Mouse (Mus musculus): Measurements from ENCODE around the gene Ptms. TPM values are rescaled to one million over a fixed set of nuclear protein-coding genes. Genes with fewer than 3 reads are reported as not detected.

The Ptms gene
- polyA plus RNA-seq, 1 experiment, result 958 TPM

DNA sequence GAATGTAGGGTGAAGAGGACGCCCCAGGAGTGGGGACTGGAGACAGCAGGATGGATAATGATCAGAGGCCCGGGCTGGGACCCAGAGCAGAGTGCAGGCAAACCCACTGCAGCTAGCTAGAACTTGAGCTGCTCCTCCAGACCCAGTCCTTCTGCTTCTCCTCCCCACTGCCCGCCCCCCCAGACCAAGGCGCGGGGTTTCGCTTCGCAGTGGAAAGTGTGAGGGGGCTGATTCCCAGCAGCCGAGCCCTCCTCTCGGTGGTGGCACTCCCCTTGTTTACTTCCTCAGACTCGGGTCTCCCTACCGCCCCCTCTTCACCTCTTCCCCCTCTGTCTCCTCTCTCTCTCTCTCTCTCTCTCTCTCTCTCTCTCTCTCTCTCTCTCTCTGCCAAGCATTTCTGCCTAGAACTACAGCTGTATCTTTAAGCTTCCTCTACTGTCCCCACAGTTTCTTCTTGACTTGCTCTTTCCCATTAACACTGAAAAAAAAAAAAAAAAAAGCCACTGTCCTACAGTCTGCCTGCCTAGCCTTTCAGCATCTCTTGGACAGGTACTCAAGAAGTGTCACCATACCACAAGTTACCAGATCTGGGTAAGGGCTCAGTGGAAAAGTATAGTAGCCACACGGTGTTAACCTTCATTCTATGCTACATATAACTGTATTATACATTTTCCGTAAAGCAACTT, 8.2 kb downstream of the Ptms start, which contains the start of gene Lag3:
TSS of gene Lag3 (minus strand) at position 173 of the 686 bp plus-strand sequence.
- Histone ChIP-seq H3K27me3 (ENCODE audit: control insufficient read depth, insufficient read depth, low read length) (no peaks in the 10 kb centered on the region), H3K4me3 (replicated peaks; ENCODE audit: insufficient read depth, low read depth, low read length) (no peak within 1 kb of the TSS), H3K27ac (ENCODE audit: insufficient read depth, low read length) (no peak within 1 kb of the TSS), H3K4me1 (ENCODE audit: control insufficient read depth, insufficient read depth, low read length) (peaks cover 11% of the 10 kb centered on the region)
- 50% methylated on average over 12 of the region's 13 CpGs for WGBS
- no peak for DNase-seq
- TF ChIP-seq POLR2A (IDR thresholded peaks at IDR 0.05; ENCODE audit: borderline replicate concordance, insufficient read depth, low read length) (no peak), CTCF (IDR thresholded peaks at IDR 0.05; ENCODE audit: borderline replicate concordance, insufficient read depth, low read depth, low read length) (no peak)

GRCm38 (mm10) chr6:124910032-124910431, 9.9 kb downstream of the Ptms start:
- TF ChIP-seq CTCF (IDR thresholded peaks at IDR 0.05; ENCODE audit: borderline replicate concordance, insufficient read depth, low read depth, low read length), result no peak
- no peak for TF ChIP-seq POLR2A (IDR thresholded peaks at IDR 0.05; ENCODE audit: borderline replicate concordance, insufficient read depth, low read length)
- Histone ChIP-seq H3K4me1 (ENCODE audit: control insufficient read depth, insufficient read depth, low read length) (peaks cover 18% of the 10 kb centered on the region), H3K27me3 (ENCODE audit: control insufficient read depth, insufficient read depth, low read length) (no peaks in the 10 kb centered on the region), H3K27ac (ENCODE audit: insufficient read depth, low read length) (no peak overlapping the region), H3K4me3 (replicated peaks; ENCODE audit: insufficient read depth, low read depth, low read length) (no peak overlapping the region)
- DNase-seq, result peak in 1 of 2 experiments; percentile 22
- 25% methylated on average over 32 of the region's 32 CpGs for WGBS

- DNase-seq, result no peak
- no peak overlapping the region for H3K27ac ChIP-seq (ENCODE audit: insufficient read depth, low read length)
- H3K4me3 ChIP-seq (replicated peaks; ENCODE audit: insufficient read depth, low read depth, low read length), result no peak overlapping the region
- peaks cover 12% of the 10 kb centered on the region for H3K4me1 ChIP-seq (ENCODE audit: control insufficient read depth, insufficient read depth, low read length)
- no peak for TF ChIP-seq POLR2A (IDR thresholded peaks at IDR 0.05; ENCODE audit: borderline replicate concordance, insufficient read depth, low read length)
- 91% methylated on average over 1 of the region's 1 CpGs for WGBS
- no peaks in the 10 kb centered on the region for H3K27me3 ChIP-seq (ENCODE audit: control insufficient read depth, insufficient read depth, low read length)
These were observed 12.1 kb downstream of the Ptms start for GRCm38 (mm10) chr6:124907767-124908166.

DNA sequence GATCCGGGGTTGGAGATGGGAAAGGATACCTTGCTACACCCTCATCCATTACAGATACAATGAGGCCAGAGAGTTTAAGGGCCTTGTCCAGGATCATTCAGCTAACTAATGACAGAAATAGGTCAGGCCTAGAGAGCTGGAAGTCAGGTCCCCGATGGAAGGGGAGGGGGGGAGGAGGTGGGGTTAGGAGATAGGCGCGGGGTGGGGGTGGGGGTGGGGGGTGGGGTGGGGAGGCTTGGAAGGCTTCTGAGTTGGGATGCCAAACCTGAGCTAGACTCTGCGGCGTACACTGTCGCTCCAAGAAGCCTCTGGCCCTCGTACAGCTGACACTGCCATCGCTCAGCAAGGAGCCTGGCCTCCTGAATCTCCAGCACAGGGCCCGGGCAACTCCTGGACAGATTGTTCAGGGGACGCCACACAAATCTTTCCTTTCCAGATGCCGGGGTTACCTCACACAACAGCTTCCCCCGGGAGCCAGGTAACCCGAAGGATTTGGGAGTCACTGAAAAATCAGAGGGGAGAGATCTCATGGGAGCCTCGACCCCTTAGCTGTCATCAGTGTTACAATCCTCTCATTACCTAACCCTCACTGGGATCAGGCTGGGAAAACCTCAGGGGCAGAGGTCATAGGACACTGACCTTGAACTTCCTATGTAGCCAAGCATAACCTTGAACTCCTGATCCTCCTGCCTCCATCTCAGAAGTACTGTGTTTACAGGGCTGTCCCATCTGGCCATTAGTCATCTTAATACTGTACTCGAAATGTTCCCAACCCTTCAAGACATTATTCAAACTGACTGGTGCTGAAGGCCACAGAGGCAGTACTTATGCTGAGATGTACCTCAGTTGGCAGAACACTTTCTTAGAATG, 14.7 kb downstream of the Ptms start:
- H3K4me3 ChIP-seq (replicated peaks; ENCODE audit: insufficient read depth, low read depth, low read length), result peak overlapping the region; percentile 50
- peak overlapping the region; percentile 97 for H3K27ac ChIP-seq (ENCODE audit: insufficient read depth, low read length)
- 14% methylated on average over 16 of the region's 16 CpGs for WGBS
- peaks cover 15% of the 10 kb centered on the region for H3K4me1 ChIP-seq (ENCODE audit: control insufficient read depth, insufficient read depth, low read length)
- no peaks in the 10 kb centered on the region for H3K27me3 ChIP-seq (ENCODE audit: control insufficient read depth, insufficient read depth, low read length)
- TF ChIP-seq CTCF (IDR thresholded peaks at IDR 0.05; ENCODE audit: borderline replicate concordance, insufficient read depth, low read depth, low read length) (no peak), POLR2A (IDR thresholded peaks at IDR 0.05; ENCODE audit: borderline replicate concordance, insufficient read depth, low read length) (no peak)
- DNase-seq, result peak; percentile 46 to 49

GRCm38 (mm10) chr6:124904161-124904981, 15.5 kb downstream of the Ptms start:
- peak overlapping the region; percentile 99 for H3K27ac ChIP-seq (ENCODE audit: insufficient read depth, low read length)
- TF ChIP-seq POLR2A (IDR thresholded peaks at IDR 0.05; ENCODE audit: borderline replicate concordance, insufficient read depth, low read length) (no peak), CTCF (IDR thresholded peaks at IDR 0.05; ENCODE audit: borderline replicate concordance, insufficient read depth, low read depth, low read length) (peak; percentile 73)
- peak overlapping the region; percentile 71 for H3K4me3 ChIP-seq (replicated peaks; ENCODE audit: insufficient read depth, low read depth, low read length)
- DNase-seq, result peak; percentile 82 to 90
- H3K4me1 ChIP-seq (ENCODE audit: control insufficient read depth, insufficient read depth, low read length), result peaks cover 15% of the 10 kb centered on the region
- H3K27me3 ChIP-seq (ENCODE audit: control insufficient read depth, insufficient read depth, low read length), result no peaks in the 10 kb centered on the region
- 4% methylated on average over 24 of the region's 24 CpGs for WGBS

- peak overlapping the region; percentile 71 for H3K4me3 ChIP-seq (replicated peaks; ENCODE audit: insufficient read depth, low read depth, low read length)
- peak; percentile 96 for TF ChIP-seq CTCF (IDR thresholded peaks at IDR 0.05; ENCODE audit: borderline replicate concordance, insufficient read depth, low read depth, low read length)
- peak; percentile 54; the same call in 1 of the 2 replicates for TF ChIP-seq POLR2A (IDR thresholded peaks at IDR 0.05; ENCODE audit: borderline replicate concordance, insufficient read depth, low read length)
- peaks cover 15% of the 10 kb centered on the region for H3K4me1 ChIP-seq (ENCODE audit: control insufficient read depth, insufficient read depth, low read length)
- H3K27ac ChIP-seq (ENCODE audit: insufficient read depth, low read length), result peak overlapping the region; percentile 99
- under 1% methylated on average over 23 of the region's 23 CpGs for WGBS
- DNase-seq, result peak; percentile 96 to 99
- no peaks in the 10 kb centered on the region for H3K27me3 ChIP-seq (ENCODE audit: control insufficient read depth, insufficient read depth, low read length)
These were observed 16.2 kb downstream of the Ptms start for GRCm38 (mm10) chr6:124903580-124904151.

DNA sequence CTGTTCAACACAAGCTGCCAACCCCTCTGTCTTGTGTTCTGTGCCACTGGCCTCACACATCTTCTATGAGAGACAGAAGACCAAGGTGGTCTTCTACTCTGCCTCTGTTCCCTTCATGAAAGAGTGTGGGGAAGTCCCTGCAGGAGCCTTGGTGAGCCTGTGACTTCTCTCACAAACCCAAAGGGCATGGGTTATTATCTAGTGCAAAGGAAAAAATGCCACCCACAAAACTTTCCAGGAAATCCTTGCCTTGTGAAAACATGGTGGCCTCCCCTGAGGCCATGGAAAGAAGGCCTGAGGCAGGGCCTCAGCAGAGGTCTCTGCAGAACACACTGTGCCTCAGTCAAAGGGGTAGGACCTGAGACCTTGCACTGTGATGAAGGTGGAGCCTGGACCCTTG, 18.1 kb downstream of the Ptms start:
- no peak overlapping the region for H3K4me3 ChIP-seq (replicated peaks; ENCODE audit: insufficient read depth, low read depth, low read length)
- no peak overlapping the region for H3K27ac ChIP-seq (ENCODE audit: insufficient read depth, low read length)
- DNase-seq, result no peak
- peaks cover 15% of the 10 kb centered on the region for H3K4me1 ChIP-seq (ENCODE audit: control insufficient read depth, insufficient read depth, low read length)
- TF ChIP-seq POLR2A (IDR thresholded peaks at IDR 0.05; ENCODE audit: borderline replicate concordance, insufficient read depth, low read length) (no peak), CTCF (IDR thresholded peaks at IDR 0.05; ENCODE audit: borderline replicate concordance, insufficient read depth, low read depth, low read length) (no peak)
- no peaks in the 10 kb centered on the region for H3K27me3 ChIP-seq (ENCODE audit: control insufficient read depth, insufficient read depth, low read length)

Data from cerebellum, adult 2 months (tissue).